Comparison of ENCODE assay signal across 17 mouse cellular contexts in genomic region chr5:117467052-117467451, GRCm38 (mm10). TPM values are rescaled to one million over a fixed set of nuclear protein-coding genes. Genes with fewer than 3 reads are reported as not detected.
A peak's percentile ranks its signal among the peaks of the same experiment; 100 is the strongest.
DNase-seq lines count a peak whose midpoint lies in the region; ATAC-seq lines count a peak whose summit lies in the region.
"Had no signal": no experiment of that assay in that cellular context is flagged by ENCODE, and none has a peak within 500 bp of the region (broad histone marks: within the 10 kb centered on the region; RNA-seq: fewer than 3 reads in every experiment).

No protein-coding gene starts in this region.

- H3K4me1 ChIP-seq in heart, embryonic 14.5 days (ENCODE audit: control insufficient read depth in 2 of 2, insufficient read depth in 2 of 2, low read length in 2 of 2): no peaks in the 10 kb centered on the region
- no peaks in the 10 kb centered on the region for H3K4me1 ChIP-seq in heart, embryonic 11.5 days (ENCODE audit: control insufficient read depth, insufficient read depth, low read length)
- H3K4me1 ChIP-seq in stomach, embryonic 16.5 days (ENCODE audit: control insufficient read depth, insufficient read depth, low read length): no peaks in the 10 kb centered on the region
- H3K4me1 ChIP-seq in hindbrain, embryonic 11.5 days (replicated peaks; ENCODE audit: control insufficient read depth, insufficient read depth, low read length): no peaks in the 10 kb centered on the region
- H3K4me1 ChIP-seq: forebrain, embryonic 15.5 days; limb, embryonic 15.5 days had no signal

- no peaks in the 10 kb centered on the region for H3K36me3 ChIP-seq in heart, embryonic 14.5 days (ENCODE audit: control insufficient read depth, insufficient read depth, low read length)
- no peaks in the 10 kb centered on the region for H3K36me3 ChIP-seq in heart, embryonic 11.5 days (ENCODE audit: control insufficient read depth, insufficient read depth, low read length)
- no peaks in the 10 kb centered on the region for H3K36me3 ChIP-seq in stomach, embryonic 16.5 days (ENCODE audit: control insufficient read depth, insufficient read depth, low read length)
- no peaks in the 10 kb centered on the region for H3K36me3 ChIP-seq in hindbrain, embryonic 11.5 days (ENCODE audit: control insufficient read depth, insufficient read depth, low read length)
- H3K36me3 ChIP-seq: forebrain, embryonic 15.5 days; limb, embryonic 15.5 days had no signal

- peak; percentile 43 for DNase-seq in CD4-positive helper T cell, adult 2 months (ENCODE audit: low read depth, low spot score)
- peak; percentile 7 for DNase-seq in adrenal gland, postnatal 25 days
- DNase-seq in thymus, postnatal 4 days: no peak
- DNase-seq in hindbrain, embryonic 11.5 days (ENCODE audit: low spot score): no peak
- DNase-seq: cerebellum, adult 11-12 months; gastrocnemius, adult 2 months; heart, adult 2 months; heart, postnatal 14 days; right cerebral cortex, adult 18-20 months; spleen, adult 18-20 months had no signal

- peak; percentile 37; the same call in 1 of the 2 replicates for ATAC-seq in heart, embryonic 14.5 days (ENCODE audit: insufficient number of reproducible peaks, insufficient read depth, low FRiP score, low read depth)
- no peak for ATAC-seq in heart, embryonic 11.5 days (replicated peaks; ENCODE audit: insufficient number of reproducible peaks, low FRiP score, low TSS enrichment)
- peak; percentile 82 for ATAC-seq in stomach, embryonic 16.5 days (ENCODE audit: insufficient read depth, low FRiP score)
- ATAC-seq in hindbrain, embryonic 11.5 days (ENCODE audit: low FRiP score): no peak
- ATAC-seq: forebrain, embryonic 15.5 days; hindbrain, embryonic 16.5 days had no signal

- no peak overlapping the region for H3K4me2 ChIP-seq in heart, embryonic 14.5 days (ENCODE audit: low read length)
- H3K4me2 ChIP-seq in heart, embryonic 11.5 days: no peak overlapping the region
- no peak overlapping the region for H3K4me2 ChIP-seq in stomach, embryonic 16.5 days (ENCODE audit: low read depth, low read length)
- no peak overlapping the region for H3K4me2 ChIP-seq in hindbrain, embryonic 11.5 days (replicated peaks; ENCODE audit: low read depth, low read length)
- H3K4me2 ChIP-seq: forebrain, embryonic 15.5 days; limb, embryonic 15.5 days had no signal

- no peak overlapping the region for H3K9ac ChIP-seq in heart, embryonic 14.5 days (ENCODE audit: low read length)
- H3K9ac ChIP-seq in heart, embryonic 11.5 days (ENCODE audit: low read depth, low read length): no peak overlapping the region
- no peak overlapping the region for H3K9ac ChIP-seq in stomach, embryonic 16.5 days (ENCODE audit: low read length)
- no peak overlapping the region for H3K9ac ChIP-seq in hindbrain, embryonic 11.5 days (ENCODE audit: low read depth, low read length)
- H3K9ac ChIP-seq: forebrain, embryonic 15.5 days; limb, embryonic 15.5 days had no signal

- H3K4me3 ChIP-seq in heart, embryonic 14.5 days (ENCODE audit: control insufficient read depth in 1 of 2, insufficient read depth in 1 of 2, low read depth in 1 of 2, low read length in 2 of 2): no peak overlapping the region
- no peak overlapping the region for H3K4me3 ChIP-seq in heart, embryonic 11.5 days (ENCODE audit: low read depth, low read length)
- no peak overlapping the region for H3K4me3 ChIP-seq in stomach, embryonic 16.5 days (replicated peaks; ENCODE audit: low read length)
- no peak overlapping the region for H3K4me3 ChIP-seq in hindbrain, embryonic 11.5 days (ENCODE audit: low read depth, low read length)
- H3K4me3 ChIP-seq: forebrain, embryonic 15.5 days; gastrocnemius, adult 2 months; heart, adult 2 months; limb, embryonic 15.5 days; myocyte had no signal

- H3K27ac ChIP-seq in heart, embryonic 14.5 days (replicated peaks in 1 of 2; ENCODE audit: control insufficient read depth in 1 of 2, insufficient read depth in 1 of 2, low read depth in 2 of 2, low read length in 2 of 2): no peak overlapping the region
- no peak overlapping the region for H3K27ac ChIP-seq in heart, embryonic 11.5 days (ENCODE audit: low read depth, low read length)
- no peak overlapping the region for H3K27ac ChIP-seq in stomach, embryonic 16.5 days (ENCODE audit: low read length)
- H3K27ac ChIP-seq in hindbrain, embryonic 11.5 days (ENCODE audit: low read depth, low read length): no peak overlapping the region
- H3K27ac ChIP-seq: forebrain, embryonic 15.5 days; gastrocnemius, adult 2 months; heart, adult 2 months; limb, embryonic 15.5 days had no signal

- no peaks in the 10 kb centered on the region for H3K27me3 ChIP-seq in heart, embryonic 14.5 days (ENCODE audit: control insufficient read depth, insufficient read depth, low read length)
- no peaks in the 10 kb centered on the region for H3K27me3 ChIP-seq in heart, embryonic 11.5 days (ENCODE audit: control insufficient read depth, insufficient read depth, low read length)
- no peaks in the 10 kb centered on the region for H3K27me3 ChIP-seq in stomach, embryonic 16.5 days (ENCODE audit: control insufficient read depth, insufficient read depth, low read length)
- H3K27me3 ChIP-seq in hindbrain, embryonic 11.5 days (ENCODE audit: control insufficient read depth, insufficient read depth, low read length): no peaks in the 10 kb centered on the region
- H3K27me3 ChIP-seq: forebrain, embryonic 15.5 days; limb, embryonic 15.5 days had no signal

- no peaks in the 10 kb centered on the region for H3K9me3 ChIP-seq in heart, embryonic 14.5 days (ENCODE audit: control insufficient read depth, low read length)
- H3K9me3 ChIP-seq in heart, embryonic 11.5 days (replicated peaks; ENCODE audit: control insufficient read depth, low read length): no peaks in the 10 kb centered on the region
- no peaks in the 10 kb centered on the region for H3K9me3 ChIP-seq in stomach, embryonic 16.5 days (replicated peaks; ENCODE audit: control insufficient read depth, low read length)
- no peaks in the 10 kb centered on the region for H3K9me3 ChIP-seq in hindbrain, embryonic 11.5 days (ENCODE audit: control insufficient read depth, low read length)
- H3K9me3 ChIP-seq: forebrain, embryonic 15.5 days; limb, embryonic 15.5 days had no signal

- WGBS in heart, embryonic 14.5 days: 51% methylated on average over 12 of the region's 12 CpGs
- WGBS in heart, embryonic 11.5 days (ENCODE audit: insufficient replicate concordance): 52% methylated on average over 12 of the region's 12 CpGs
- WGBS in stomach, embryonic 16.5 days: 55% methylated on average over 12 of the region's 12 CpGs
- WGBS in hindbrain, embryonic 11.5 days: 86% methylated on average over 12 of the region's 12 CpGs

RNA-seq across cellular contexts. Expression of gene Ksr2, which starts 53.3 kb away (rescaled TPM):
- 0.09 and 0.12 TPM in 2 replicates for polyA plus RNA-seq in heart, embryonic 14.5 days (2014; fragmentation: Nextera tagmentation; extraction: Ambion mirVana)
- 0.15 and 0.19 TPM in 2 replicates for polyA plus RNA-seq in heart, embryonic 11.5 days (2014; fragmentation: Nextera tagmentation; extraction: Ambion mirVana)
- total RNA-seq in adrenal gland, postnatal 25 days (2021): 4.7 and 6.2 TPM in 2 replicates
- 0.19 and 0.36 TPM in 2 replicates for polyA plus RNA-seq in stomach, embryonic 16.5 days (2015; fragmentation: Nextera tagmentation; extraction: Ambion mirVana)
- 1.6 and 2.9 TPM in 2 replicates for polyA plus RNA-seq in hindbrain, embryonic 11.5 days (2014; fragmentation: Nextera tagmentation; extraction: Ambion mirVana)

Comparison
In these comparisons a context has a peak if more than half of its experiments do, and no peak if none do; other contexts are left out.
1. ATAC-seq: peak in heart, embryonic 14.5 days (single experiment) and stomach, embryonic 16.5 days (single experiment); none in heart, embryonic 11.5 days (single experiment) and hindbrain, embryonic 11.5 days (single experiment).
2. DNase-seq: peak in CD4-positive helper T cell, adult 2 months (single experiment) and adrenal gland, postnatal 25 days (single experiment); none in thymus, postnatal 4 days (single experiment) and hindbrain, embryonic 11.5 days (single experiment).